Mouse (Mus musculus) forebrain, embryonic 11.5 days (tissue): ENCODE results near the gene Ptpro. TPM values are rescaled to one million over a fixed set of nuclear protein-coding genes. Genes with fewer than 3 reads are reported as not detected.

Experiments used
- ATAC-seq: fragments of 200-750 bp; cut with Nextera tagmentation; replicated peaks from 2 replicates; pipeline ENCODE4 v1.8.0; 2017; ENCODE audit warnings: moderate TSS enrichment; ENCODE audit not compliant: low FRiP score
- DNase-seq: peaks from one replicate; pipeline ENCODE4 v3.0.0-alpha.2; 2017; ENCODE audit warnings: low spot score
- H3K27ac ChIP-seq: fragments of 300-500 bp; sonication (generic); 2 replicates; pipeline ENCODE4 v1.5.1; 2014; ENCODE audit warnings: low read depth, low read length
- H3K27me3 ChIP-seq: fragments of 300-500 bp; sonication (generic); 2 replicates; pipeline ENCODE4 v1.6.1; 2014; ENCODE audit warnings: mild to moderate bottlenecking, low read length, mixed read lengths; ENCODE audit not compliant: control insufficient read depth, insufficient read depth
- H3K36me3 ChIP-seq: fragments of 300-500 bp; sonication (generic); 2 replicates; pipeline ENCODE4 v1.6.1; 2014; ENCODE audit warnings: mild to moderate bottlenecking, low read length, moderate library complexity, mixed read lengths; ENCODE audit not compliant: control insufficient read depth, insufficient read depth
- H3K4me1 ChIP-seq: fragments of 300-500 bp; sonication (generic); replicated peaks from 2 replicates; pipeline ENCODE4 v1.6.1; 2014; ENCODE audit warnings: low read length, mixed read lengths; ENCODE audit not compliant: control insufficient read depth, insufficient read depth
- H3K4me2 ChIP-seq: fragments of 300-500 bp; sonication (generic); 2 replicates; pipeline ENCODE4 v1.6.1; 2014; ENCODE audit warnings: low read depth, mild to moderate bottlenecking, low read length, moderate library complexity, mixed read lengths; ENCODE audit not compliant: severe bottlenecking
- H3K4me3 ChIP-seq: fragments of 300-500 bp; sonication (generic); 2 replicates; pipeline ENCODE4 v1.5.1; 2014; ENCODE audit warnings: low read depth, low read length
- H3K9ac ChIP-seq: fragments of 300-500 bp; sonication (generic); 2 replicates; pipeline ENCODE4 v1.6.1; 2014; ENCODE audit warnings: low read length
- H3K9me3 ChIP-seq: fragments of 300-500 bp; sonication (generic); 2 replicates; pipeline ENCODE4 v1.6.1; 2016; ENCODE audit warnings: low read length, mixed read lengths; ENCODE audit not compliant: control insufficient read depth
- WGBS: fragments of 180-500 bp; shearing (Covaris S2); extraction: QIAGEN DNeasy Blood & Tissue Kit; methylation state at CpG from one replicate; pipeline ENCODE4 v1.1.7; 2014; 5-methylcytosine and 5-hydroxymethylcytosine counted together
- polyA plus RNA-seq: library from polyadenylated mRNA; unstranded; fragments of >200 nt; fragmentation: Nextera tagmentation; extraction: Ambion mirVana; gene quantifications from 2 replicates; pipeline ENCODE4 v1.2.1, GENCODE M21; 2014

Gene Ptpro
- polyA plus RNA-seq, 1 experiment from 2014 or later, result 12.5 TPM

DNA sequence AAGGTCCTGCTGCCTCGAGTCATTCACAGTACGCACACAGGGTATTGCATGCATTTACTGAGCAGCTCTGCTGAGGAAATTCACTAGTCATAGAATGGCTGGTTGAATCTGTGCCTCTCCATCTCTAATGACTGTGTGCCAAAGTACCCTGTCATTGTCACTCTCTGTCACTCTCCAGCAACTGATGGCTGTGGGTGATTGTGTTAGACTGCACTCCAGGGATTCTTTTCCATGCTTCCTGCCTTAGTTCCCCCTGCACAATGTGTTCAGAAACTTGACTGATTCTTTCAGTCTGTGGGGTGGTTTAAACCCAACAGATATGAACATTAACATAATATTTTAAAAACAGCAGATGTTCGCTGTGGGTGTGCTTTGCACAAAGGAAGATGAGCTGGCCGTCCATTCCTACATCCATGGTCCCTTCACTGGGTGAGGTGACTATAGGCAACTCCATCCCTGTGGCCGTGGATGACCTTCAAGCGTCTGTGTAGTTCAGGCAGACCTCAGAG is 29.5 kb downstream of the Ptpro start:
- DNase-seq (no peak), ATAC-seq (no peak)
- Histone ChIP-seq H3K4me3 (no peak overlapping the region), H3K9me3 (no peaks in the 10 kb centered on the region), H3K36me3 (no peaks in the 10 kb centered on the region), H3K4me2 (no peak overlapping the region), H3K27me3 (no peaks in the 10 kb centered on the region), H3K4me1 (0 out of 2 replicates have a peak, but pooled peaks cover 2% of the 10 kb centered on the region), H3K9ac (no peak overlapping the region), H3K27ac (no peak overlapping the region)
- WGBS, result 84% methylated on average over 6 of the region's 6 CpGs

DNA sequence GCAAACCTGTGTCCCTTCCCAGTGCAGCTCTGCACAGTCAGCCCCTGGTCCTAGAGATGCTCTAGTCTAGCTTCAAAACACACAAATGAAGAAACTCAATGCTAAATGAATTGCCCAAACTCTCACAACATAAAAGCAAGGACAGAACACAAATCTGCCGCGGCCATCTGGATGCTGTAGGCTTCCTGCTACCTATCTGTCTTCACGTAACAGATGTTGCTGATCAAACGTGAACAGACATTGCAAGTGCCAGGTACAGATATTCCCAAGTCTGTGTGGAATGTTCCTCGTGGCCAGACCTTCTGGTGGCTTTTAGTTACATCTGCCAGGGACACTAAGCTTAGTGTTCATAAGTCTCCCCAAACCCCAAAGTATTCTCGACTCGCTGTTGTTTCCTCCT is 29.9 kb downstream of the Ptpro start:
- no peak overlapping the region for H3K4me2 ChIP-seq

DNA sequence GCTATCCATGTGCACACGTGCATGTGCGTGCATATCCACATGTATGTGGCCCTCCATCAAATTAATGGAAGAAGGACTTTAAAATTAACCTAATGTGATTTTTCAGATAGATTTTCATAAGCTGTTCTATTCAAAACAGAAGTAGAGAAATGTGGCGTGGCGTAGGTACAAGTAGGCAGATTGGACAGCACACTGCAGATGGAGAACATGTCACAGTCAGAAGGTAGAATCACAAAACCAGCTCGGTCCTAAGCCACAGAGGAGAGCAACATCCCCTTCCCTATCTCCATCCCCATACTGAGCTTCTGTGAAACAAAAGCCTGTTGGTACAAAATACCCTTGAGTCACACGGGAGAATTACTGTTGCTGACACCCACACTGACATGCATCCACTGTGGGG is 34.3 kb downstream of the Ptpro start:
- Histone ChIP-seq H3K4me3 (no peak overlapping the region), H3K27ac (no peak overlapping the region), H3K4me2 (no peak overlapping the region), H3K4me1 (no peaks in the 10 kb centered on the region), H3K36me3 (no peaks in the 10 kb centered on the region), H3K27me3 (no peaks in the 10 kb centered on the region), H3K9me3 (no peaks in the 10 kb centered on the region), H3K9ac (no peak overlapping the region)
- no peak for ATAC-seq
- no peak for DNase-seq
- WGBS, result 91% methylated on average over 6 of the region's 6 CpGs

More for the DNA sequence above, 29.9 kb downstream of the Ptpro start:
- H3K4me3 ChIP-seq, result no peak overlapping the region
- WGBS, result 91% methylated on average over 7 of the region's 7 CpGs
- 0 out of 2 replicates have a peak, but pooled peaks cover 2% of the 10 kb centered on the region for H3K4me1 ChIP-seq
- H3K9me3 ChIP-seq, result no peaks in the 10 kb centered on the region
- H3K27ac ChIP-seq, result no peak overlapping the region
- DNase-seq (no peak), ATAC-seq (no peak)
- H3K9ac ChIP-seq, result no peak overlapping the region
- H3K36me3 ChIP-seq, result no peaks in the 10 kb centered on the region
- H3K27me3 ChIP-seq, result no peaks in the 10 kb centered on the region

DNA sequence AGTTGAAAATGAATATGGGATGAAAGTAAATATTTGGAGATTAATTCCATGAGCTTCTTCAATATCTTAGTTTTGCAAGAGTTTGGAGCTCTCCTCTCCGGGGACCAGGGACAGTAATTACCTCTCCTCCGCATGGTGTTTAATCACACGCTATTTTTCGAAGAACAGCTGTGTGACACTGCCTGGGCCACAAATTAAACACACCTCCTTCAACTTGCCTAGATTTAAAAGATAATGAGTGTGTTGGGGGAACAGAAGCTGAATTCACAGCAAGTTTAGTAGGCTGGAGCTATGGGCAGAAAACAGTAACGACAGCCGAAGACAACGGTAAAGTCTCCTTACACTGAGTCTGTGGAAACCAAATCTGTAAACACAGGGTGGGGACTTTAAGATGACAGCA is 35.7 kb downstream of the Ptpro start:
- Histone ChIP-seq H3K27me3 (no peaks in the 10 kb centered on the region), H3K4me2 (no peak overlapping the region), H3K9ac (no peak overlapping the region), H3K4me1 (no peaks in the 10 kb centered on the region), H3K36me3 (no peaks in the 10 kb centered on the region), H3K9me3 (no peaks in the 10 kb centered on the region), H3K4me3 (no peak overlapping the region), H3K27ac (no peak overlapping the region)
- 81% methylated on average over 7 of the region's 7 CpGs for WGBS
- ATAC-seq (no peak), DNase-seq (no peak)

DNA sequence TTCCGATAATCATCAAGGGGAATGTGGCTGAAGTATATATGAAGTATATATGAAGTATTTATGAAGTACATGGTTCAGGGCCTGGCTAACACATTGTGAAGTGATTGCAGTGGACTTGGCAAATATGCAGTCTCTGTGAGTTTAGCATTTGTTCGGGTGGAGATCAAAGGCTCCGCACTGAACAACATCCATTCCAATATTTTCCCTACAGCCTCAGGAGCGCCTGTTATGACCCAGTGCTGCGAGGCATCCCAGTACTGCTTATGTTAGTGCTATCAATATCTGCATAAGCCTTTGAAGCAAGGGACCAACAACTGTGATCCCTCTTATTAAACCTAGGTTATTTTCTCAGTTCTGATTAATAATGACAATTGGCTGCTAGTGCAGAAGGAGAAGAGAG is 36.1 kb downstream of the Ptpro start:
- no peaks in the 10 kb centered on the region for H3K27me3 ChIP-seq
- 92% methylated on average over 5 of the region's 5 CpGs for WGBS
- H3K4me1 ChIP-seq, result no peaks in the 10 kb centered on the region
- H3K9me3 ChIP-seq, result no peaks in the 10 kb centered on the region
- no peak for ATAC-seq
- no peak overlapping the region for H3K4me3 ChIP-seq
- no peak overlapping the region for H3K4me2 ChIP-seq
- no peak overlapping the region for H3K9ac ChIP-seq
- H3K36me3 ChIP-seq, result no peaks in the 10 kb centered on the region
- H3K27ac ChIP-seq, result no peak overlapping the region
- DNase-seq, result no peak

DNA sequence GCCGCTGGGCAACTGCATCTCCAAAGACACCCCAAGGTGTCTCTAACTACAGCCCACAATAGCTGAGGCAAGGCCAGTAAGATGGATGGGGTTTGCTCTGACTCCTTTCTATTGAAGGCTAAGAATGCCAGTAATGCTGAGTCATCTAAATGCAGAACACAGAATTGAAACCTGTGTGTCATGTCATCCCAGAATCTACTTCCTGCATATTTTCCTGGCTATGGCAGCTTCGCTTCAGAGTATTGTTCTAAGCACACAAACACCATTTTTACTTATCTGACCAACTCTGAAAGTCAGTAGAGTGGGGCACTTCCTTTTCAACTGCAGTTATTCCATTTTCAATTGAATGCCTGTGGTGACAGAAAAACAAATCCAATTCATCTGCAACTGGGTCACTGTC is 40.3 kb downstream of the Ptpro start:
- no peak overlapping the region for H3K4me2 ChIP-seq
- WGBS, result 91% methylated on average over 2 of the region's 2 CpGs
- H3K27ac ChIP-seq, result no peak overlapping the region
- no peak for ATAC-seq
- H3K4me1 ChIP-seq, result no peaks in the 10 kb centered on the region
- DNase-seq, result no peak
- no peaks in the 10 kb centered on the region for H3K27me3 ChIP-seq
- H3K9ac ChIP-seq, result no peak overlapping the region
- H3K4me3 ChIP-seq, result no peak overlapping the region
- H3K36me3 ChIP-seq, result no peaks in the 10 kb centered on the region
- H3K9me3 ChIP-seq, result no peaks in the 10 kb centered on the region

DNA sequence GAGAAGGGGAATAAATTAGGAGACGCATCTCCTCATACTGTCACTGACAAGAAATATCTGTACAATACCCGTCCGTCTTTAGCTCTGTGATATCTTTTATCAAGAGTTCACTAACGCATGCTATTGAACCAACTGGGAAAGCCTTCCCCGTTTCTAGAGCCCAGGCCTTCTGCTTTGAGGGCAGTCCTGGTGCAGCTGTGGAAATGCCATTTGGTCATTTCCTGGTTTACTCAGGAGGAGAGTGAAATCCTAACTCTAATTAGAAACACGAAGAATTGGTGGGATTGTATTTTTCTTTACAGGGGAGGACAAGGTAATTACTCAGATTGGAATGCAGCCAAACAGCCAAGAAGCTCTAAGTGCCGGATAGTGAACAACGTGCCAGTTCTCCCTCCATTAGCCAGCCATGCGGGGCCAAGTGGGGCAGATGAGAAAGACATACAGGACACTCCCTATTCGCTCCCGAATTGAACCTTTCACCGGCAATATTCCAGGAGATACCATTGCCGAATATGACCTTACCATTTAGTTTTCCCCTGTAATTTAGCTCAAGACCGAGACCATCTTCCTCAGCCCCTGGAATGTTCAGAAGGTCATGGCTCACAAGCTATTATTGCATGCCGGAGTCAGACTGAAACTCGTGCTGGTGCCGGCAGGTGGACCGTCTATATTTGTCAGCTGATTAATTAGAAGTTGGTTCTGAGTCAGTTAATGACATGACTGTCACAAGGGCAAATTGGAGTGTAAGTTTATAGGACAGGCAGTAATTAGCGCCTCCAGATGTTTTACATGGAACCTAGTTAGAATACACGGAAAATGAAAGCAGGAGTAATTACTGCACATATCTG is 43.1 kb downstream of the Ptpro start:
- Histone ChIP-seq H3K27ac (no peak overlapping the region), H3K9ac (no peak overlapping the region), H3K9me3 (no peaks in the 10 kb centered on the region), H3K27me3 (no peaks in the 10 kb centered on the region), H3K4me2 (no peak overlapping the region), H3K4me1 (no peaks in the 10 kb centered on the region), H3K4me3 (no peak overlapping the region), H3K36me3 (no peaks in the 10 kb centered on the region)
- WGBS, result 79% methylated on average over 20 of the region's 20 CpGs
- peak; percentile 12; the same call in 1 of the 2 replicates for ATAC-seq
- no peak for DNase-seq

DNA sequence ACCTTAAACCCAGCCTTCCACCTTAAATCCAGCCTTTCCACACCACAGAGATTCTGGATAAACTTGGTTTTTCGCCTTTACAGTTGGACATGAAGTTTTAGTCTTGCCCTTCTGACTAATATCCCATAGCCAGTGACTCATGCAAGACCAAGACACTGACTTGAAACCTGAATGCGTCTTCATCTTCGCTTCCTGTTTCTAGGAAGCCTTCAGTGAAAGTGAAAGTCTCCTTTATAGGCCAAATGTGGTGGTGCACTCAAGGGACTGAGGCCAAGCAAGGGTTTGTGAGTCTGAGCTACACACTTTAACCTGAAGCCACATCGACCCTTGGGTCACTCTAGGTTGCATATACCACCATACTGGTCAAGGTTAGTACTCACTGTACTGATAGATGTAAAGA is 50.4 kb downstream of the Ptpro start:
- no peak overlapping the region for H3K4me3 ChIP-seq
- 82% methylated on average over 4 of the region's 4 CpGs for WGBS
- ATAC-seq, result no peak
- H3K9me3 ChIP-seq, result no peaks in the 10 kb centered on the region
- no peak overlapping the region for H3K4me2 ChIP-seq
- no peak overlapping the region for H3K9ac ChIP-seq
- H3K27ac ChIP-seq, result no peak overlapping the region
- no peak for DNase-seq
- no peaks in the 10 kb centered on the region for H3K4me1 ChIP-seq
- H3K27me3 ChIP-seq, result no peaks in the 10 kb centered on the region
- H3K36me3 ChIP-seq, result no peaks in the 10 kb centered on the region

DNA sequence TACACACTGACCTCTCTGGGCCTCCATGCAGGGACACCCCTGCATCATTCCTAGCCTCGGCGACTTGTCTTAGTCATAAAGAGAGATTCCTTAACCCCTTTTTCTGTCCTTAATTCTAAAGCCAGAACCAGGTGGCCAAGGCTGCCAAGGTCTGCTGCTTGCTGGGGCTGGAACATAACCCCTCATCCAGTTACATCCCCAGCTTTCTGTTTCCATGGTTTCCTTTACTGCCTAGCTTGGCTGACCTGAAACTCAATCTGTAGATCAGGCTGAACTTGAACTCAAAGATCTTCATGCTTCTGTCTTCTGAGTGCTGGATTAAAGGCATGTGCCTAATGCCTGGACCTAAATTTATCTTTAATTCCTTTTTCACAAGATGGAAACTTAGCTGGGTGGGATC is 51.7 kb downstream of the Ptpro start:
- no peak overlapping the region for H3K4me3 ChIP-seq
- DNase-seq, result no peak
- ATAC-seq, result no peak
- no peaks in the 10 kb centered on the region for H3K36me3 ChIP-seq
- H3K4me1 ChIP-seq, result no peaks in the 10 kb centered on the region
- WGBS, result 97% methylated on average over 2 of the region's 2 CpGs
- no peak overlapping the region for H3K4me2 ChIP-seq
- H3K27me3 ChIP-seq, result no peaks in the 10 kb centered on the region
- no peak overlapping the region for H3K9ac ChIP-seq
- no peak overlapping the region for H3K27ac ChIP-seq
- H3K9me3 ChIP-seq, result no peaks in the 10 kb centered on the region
